Comparison of ENCODE assay signal across 20 mouse cellular contexts in the genomic region with DNA sequence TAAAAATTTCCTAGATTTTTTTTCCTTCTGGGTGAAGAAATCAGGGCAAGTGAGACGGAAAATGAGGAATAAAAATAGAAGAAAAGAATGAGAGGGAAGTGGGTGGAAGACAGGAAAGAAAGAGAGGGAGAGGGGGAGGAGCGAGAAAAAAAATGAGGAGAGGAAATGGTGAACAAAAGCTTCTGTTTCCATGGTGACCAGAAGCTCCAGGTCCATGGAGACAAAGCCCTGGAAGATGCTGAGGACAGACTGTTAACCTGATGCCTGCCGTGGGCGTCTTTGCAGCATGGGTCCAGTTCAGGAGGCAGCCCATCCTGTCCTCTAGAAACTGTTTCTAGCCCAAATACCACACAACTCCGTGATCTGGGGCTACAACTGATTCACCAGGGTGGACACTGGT. TPM values are rescaled to one million over a fixed set of nuclear protein-coding genes. Genes with fewer than 3 reads are reported as not detected.
DNase-seq lines count a peak whose midpoint lies in the region; ATAC-seq and TF ChIP-seq lines count a peak whose summit lies in the region.
"Had no signal": no experiment of that assay in that cellular context is flagged by ENCODE, and none has a peak within 500 bp of the region (broad histone marks: within the 10 kb centered on the region; RNA-seq: fewer than 3 reads in every experiment).

No protein-coding gene starts in this region.

- no peaks in the 10 kb centered on the region for H3K27me3 ChIP-seq in hindbrain, embryonic 15.5 days
- no peaks in the 10 kb centered on the region for H3K27me3 ChIP-seq in hindbrain, embryonic 11.5 days (ENCODE audit: control insufficient read depth, insufficient read depth, low read length)
- H3K27me3 ChIP-seq in midbrain, embryonic 12.5 days = 0 out of 2 replicates have a peak, but pooled peaks cover 5% of the 10 kb centered on the region
- no peaks in the 10 kb centered on the region for H3K27me3 ChIP-seq in midbrain, embryonic 10.5 days (ENCODE audit: low read depth, poor library complexity, severe bottlenecking)
- no peaks in the 10 kb centered on the region for H3K27me3 ChIP-seq in kidney, embryonic 14.5 days (ENCODE audit: control insufficient read depth, insufficient read depth, low read length)
- H3K27me3 ChIP-seq: lung, embryonic 15.5 days had no signal

- no peak overlapping the region for H3K4me3 ChIP-seq in hindbrain, embryonic 15.5 days
- no peak overlapping the region for H3K4me3 ChIP-seq in hindbrain, embryonic 11.5 days (ENCODE audit: low read depth, low read length)
- no peak overlapping the region for H3K4me3 ChIP-seq in midbrain, embryonic 12.5 days
- no peak overlapping the region for H3K4me3 ChIP-seq in midbrain, embryonic 10.5 days
- H3K4me3 ChIP-seq in kidney, embryonic 14.5 days (ENCODE audit: low read length) = no peak overlapping the region
- H3K4me3 ChIP-seq: heart, embryonic 10.5 days; lung, embryonic 15.5 days had no signal

- peak; percentile 56; the same call in 1 of the 2 replicates for ATAC-seq in hindbrain, embryonic 15.5 days (ENCODE audit: low FRiP score, low read depth)
- no peak for ATAC-seq in hindbrain, embryonic 11.5 days (ENCODE audit: low FRiP score)
- ATAC-seq in midbrain, embryonic 12.5 days (ENCODE audit: low FRiP score, low read depth) = no peak
- no peak for ATAC-seq in kidney, embryonic 14.5 days (ENCODE audit: low FRiP score, low TSS enrichment)

- 39% methylated on average over 5 of the region's 5 CpGs for WGBS in hindbrain, embryonic 15.5 days
- WGBS in hindbrain, embryonic 11.5 days = 71% methylated on average over 5 of the region's 5 CpGs
- 69% methylated on average over 5 of the region's 5 CpGs for WGBS in midbrain, embryonic 12.5 days
- WGBS in midbrain, embryonic 10.5 days = 74% methylated on average over 5 of the region's 5 CpGs
- 79% methylated on average over 5 of the region's 5 CpGs for WGBS in kidney, embryonic 14.5 days

- H3K27ac ChIP-seq in hindbrain, embryonic 15.5 days (replicated peaks) = peak overlapping the region; percentile 66
- no peak overlapping the region for H3K27ac ChIP-seq in hindbrain, embryonic 11.5 days (ENCODE audit: low read depth, low read length)
- peak overlapping the region; percentile 36; the same call in 1 of the 2 replicates for H3K27ac ChIP-seq in midbrain, embryonic 12.5 days (replicated peaks)
- H3K27ac ChIP-seq in midbrain, embryonic 10.5 days (replicated peaks) = no peak overlapping the region
- H3K27ac ChIP-seq in kidney, embryonic 14.5 days (ENCODE audit: low read depth, low read length) = no peak overlapping the region
- H3K27ac ChIP-seq: heart, embryonic 10.5 days; liver, embryonic 14.5 days; lung, embryonic 15.5 days had no signal

- H3K9me3 ChIP-seq in hindbrain, embryonic 15.5 days = no peaks in the 10 kb centered on the region
- no peaks in the 10 kb centered on the region for H3K9me3 ChIP-seq in hindbrain, embryonic 11.5 days (ENCODE audit: control insufficient read depth, low read length)
- H3K9me3 ChIP-seq in midbrain, embryonic 12.5 days = no peaks in the 10 kb centered on the region
- H3K9me3 ChIP-seq in midbrain, embryonic 10.5 days (replicated peaks) = no peaks in the 10 kb centered on the region
- H3K9me3 ChIP-seq in kidney, embryonic 14.5 days (ENCODE audit: control insufficient read depth, low read length) = no peaks in the 10 kb centered on the region
- H3K9me3 ChIP-seq: heart, embryonic 10.5 days; lung, embryonic 15.5 days had no signal

- no peak for TF ChIP-seq CTCF in brain, embryonic 14.5 days (IDR thresholded peaks at IDR 0.05; ENCODE audit: borderline replicate concordance, extremely low read depth, insufficient read depth, insufficient read length)

- no peak for DNase-seq in hindbrain, embryonic 11.5 days (ENCODE audit: low spot score)
- no peak for DNase-seq in midbrain, embryonic 10.5 days (ENCODE audit: low spot score)
- peak; percentile 71 for DNase-seq in brain, embryonic 14.5 days (ENCODE audit: low read depth)
- peak; percentile 25 to 41 for DNase-seq in left cerebral cortex, postnatal 36 days (ENCODE audit: low spot score in 2 of 2)
- DNase-seq in cerebellum, postnatal 25 days = no peak
- DNase-seq: adrenal gland, postnatal 36 days; cerebellum, adult 2 months; gastrocnemius, postnatal 25 days; kidney, adult 18-20 months; kidney, postnatal 10 days; lung, postnatal 4 days; thymus, adult 18-20 months; thymus, postnatal 4 days had no signal

- no peaks in the 10 kb centered on the region for H3K36me3 ChIP-seq in hindbrain, embryonic 15.5 days
- H3K36me3 ChIP-seq in hindbrain, embryonic 11.5 days (ENCODE audit: control insufficient read depth, insufficient read depth, low read length) = no peaks in the 10 kb centered on the region
- H3K36me3 ChIP-seq in midbrain, embryonic 12.5 days = no peaks in the 10 kb centered on the region
- no peaks in the 10 kb centered on the region for H3K36me3 ChIP-seq in midbrain, embryonic 10.5 days
- no peaks in the 10 kb centered on the region for H3K36me3 ChIP-seq in kidney, embryonic 14.5 days (ENCODE audit: control insufficient read depth, insufficient read depth, low read length)
- H3K36me3 ChIP-seq: heart, embryonic 10.5 days; lung, embryonic 15.5 days had no signal

- no peak overlapping the region for H3K4me2 ChIP-seq in hindbrain, embryonic 15.5 days
- H3K4me2 ChIP-seq in hindbrain, embryonic 11.5 days (replicated peaks; ENCODE audit: low read depth, low read length) = no peak overlapping the region
- H3K4me2 ChIP-seq in midbrain, embryonic 12.5 days (replicated peaks) = no peak overlapping the region
- H3K4me2 ChIP-seq in kidney, embryonic 14.5 days (replicated peaks; ENCODE audit: low read depth, low read length) = no peak overlapping the region
- H3K4me2 ChIP-seq: lung, embryonic 15.5 days had no signal

- H3K9ac ChIP-seq in hindbrain, embryonic 15.5 days = no peak overlapping the region
- H3K9ac ChIP-seq in hindbrain, embryonic 11.5 days (ENCODE audit: low read depth, low read length) = no peak overlapping the region
- H3K9ac ChIP-seq in midbrain, embryonic 12.5 days (replicated peaks) = no peak overlapping the region
- H3K9ac ChIP-seq in kidney, embryonic 14.5 days (ENCODE audit: low read depth, low read length) = no peak overlapping the region
- H3K9ac ChIP-seq: liver, embryonic 14.5 days; lung, embryonic 15.5 days had no signal

- no peak for TF ChIP-seq POLR2A in brain, embryonic 14.5 days (IDR thresholded peaks at IDR 0.05; ENCODE audit: borderline replicate concordance, extremely low read depth, insufficient read depth, insufficient read length, poor library complexity, severe bottlenecking)

- H3K4me1 ChIP-seq in hindbrain, embryonic 15.5 days (replicated peaks) = peaks cover 18% of the 10 kb centered on the region
- no peaks in the 10 kb centered on the region for H3K4me1 ChIP-seq in hindbrain, embryonic 11.5 days (replicated peaks; ENCODE audit: control insufficient read depth, insufficient read depth, low read length)
- H3K4me1 ChIP-seq in midbrain, embryonic 12.5 days = peaks cover 11% of the 10 kb centered on the region
- H3K4me1 ChIP-seq in midbrain, embryonic 10.5 days = peaks cover 13% of the 10 kb centered on the region; the same call in 1 of the 2 replicates
- no peaks in the 10 kb centered on the region for H3K4me1 ChIP-seq in kidney, embryonic 14.5 days (ENCODE audit: control insufficient read depth, insufficient read depth, low read length)
- H3K4me1 ChIP-seq: heart, embryonic 10.5 days; lung, embryonic 15.5 days had no signal

- intact Hi-C loops in left cerebral cortex, postnatal 36 days (cut with DNase I) = loop anchor here (5.0 kb wide), 1 partner anchor 35 kb away; no protein-coding TSS in a partner anchor

RNA-seq across cellular contexts. Expression of gene Cpxm2, which starts 17.7 kb away (rescaled TPM):
- polyA plus RNA-seq in hindbrain, embryonic 15.5 days (2015; fragmentation: Nextera tagmentation; extraction: Ambion mirVana) = 0.82 and 1.4 TPM in 2 replicates
- 2.2 and 3.6 TPM in 2 replicates for polyA plus RNA-seq in hindbrain, embryonic 11.5 days (2014; fragmentation: Nextera tagmentation; extraction: Ambion mirVana)
- polyA plus RNA-seq in midbrain, embryonic 12.5 days (2016; fragmentation: Nextera tagmentation; extraction: Ambion mirVana) = 1.8 and 4.3 TPM in 2 replicates
- polyA plus RNA-seq in midbrain, embryonic 10.5 days (2016; fragmentation: Nextera tagmentation; extraction: Ambion mirVana) = 0.93 and 0.94 TPM in 2 replicates
- 1.4 and 3.1 TPM in 2 replicates for polyA plus RNA-seq in brain, embryonic 14.5 days (2012; rRNA removed)
- total RNA-seq in left cerebral cortex, postnatal 36 days (2021) = 1 to 10 TPM; 2.8 to 5.6 TPM
- polyA plus RNA-seq in kidney, embryonic 14.5 days (2014; fragmentation: Nextera tagmentation; extraction: Ambion mirVana) = 0.60 and 1.6 TPM in 2 replicates
- polyA plus RNA-seq: C2C12 had no signal

Comparison
In these comparisons a context has a peak if more than half of its experiments do, and no peak if none do; other contexts are left out.
1. H3K27ac ChIP-seq: peak in hindbrain, embryonic 15.5 days (single experiment) and midbrain, embryonic 12.5 days (single experiment); none in hindbrain, embryonic 11.5 days (single experiment), midbrain, embryonic 10.5 days (single experiment) and kidney, embryonic 14.5 days (single experiment).
2. DNase-seq: peak in brain, embryonic 14.5 days (single experiment) and left cerebral cortex, postnatal 36 days (2 of 2); none in hindbrain, embryonic 11.5 days (single experiment), midbrain, embryonic 10.5 days (single experiment) and cerebellum, postnatal 25 days (0 of 2).